Mouse (Mus musculus) limb, embryonic 13.5 days (tissue): ENCODE measurements around the gene Gtf2ird2. TPM values are rescaled to one million over a fixed set of nuclear protein-coding genes. Genes with fewer than 3 reads are reported as not detected.

Experiments
- ATAC-seq: fragments of 200-750 bp; cut with Nextera tagmentation; 2 replicates; pipeline ENCODE4 v1.8.0; 2017; ENCODE audit warnings: low read depth, moderate number of reproducible peaks, moderate TSS enrichment; ENCODE audit not compliant: low FRiP score
- H3K27ac ChIP-seq: fragments of 300-500 bp; sonication (generic); 2 replicates; pipeline ENCODE4 v1.5.1; 2015; ENCODE audit warnings: inconsistent platforms, mild to moderate bottlenecking, moderate library complexity
- H3K27me3 ChIP-seq: fragments of 300-500 bp; sonication (generic); 2 replicates; pipeline ENCODE4 v1.6.1; 2015; ENCODE audit warnings: mild to moderate bottlenecking, inconsistent platforms
- H3K36me3 ChIP-seq: fragments of 300-500 bp; sonication (generic); 2 replicates; pipeline ENCODE4 v1.6.1; 2015; ENCODE audit warnings: inconsistent platforms, mild to moderate bottlenecking, moderate library complexity
- H3K4me1 ChIP-seq: fragments of 300-500 bp; sonication (generic); 2 replicates; pipeline ENCODE4 v1.6.1; 2015; ENCODE audit warnings: inconsistent platforms
- H3K4me2 ChIP-seq: fragments of 300-500 bp; sonication (generic); replicated peaks from 2 replicates; pipeline ENCODE4 v1.6.1; 2015; ENCODE audit warnings: inconsistent platforms, mild to moderate bottlenecking, moderate library complexity
- H3K4me3 ChIP-seq: fragments of 300-500 bp; sonication (generic); 2 replicates; pipeline ENCODE4 v1.5.1; 2015; ENCODE audit warnings: moderate library complexity, mild to moderate bottlenecking, inconsistent platforms
- H3K9ac ChIP-seq: fragments of 300-500 bp; sonication (generic); 2 replicates; pipeline ENCODE4 v1.6.1; 2015; ENCODE audit warnings: mild to moderate bottlenecking, inconsistent platforms
- H3K9me3 ChIP-seq: fragments of 300-500 bp; sonication (generic); 2 replicates; pipeline ENCODE4 v1.6.1; 2016; ENCODE audit warnings: inconsistent platforms
- WGBS: fragments of 180-500 bp; shearing (Covaris S2); methylation state at CpG from one replicate; pipeline ENCODE4 v1.1.7; 2015; 5-methylcytosine and 5-hydroxymethylcytosine counted together
- polyA plus RNA-seq: library from polyadenylated mRNA; unstranded; fragments of >200 nt; fragmentation: Nextera tagmentation; extraction: Ambion mirVana; gene quantifications from 2 replicates; pipeline ENCODE4 v1.2.1, GENCODE M21; 2015

Gene Gtf2ird2
- polyA plus RNA-seq, 1 experiment from 2014 or later = 11.0 TPM

DNA sequence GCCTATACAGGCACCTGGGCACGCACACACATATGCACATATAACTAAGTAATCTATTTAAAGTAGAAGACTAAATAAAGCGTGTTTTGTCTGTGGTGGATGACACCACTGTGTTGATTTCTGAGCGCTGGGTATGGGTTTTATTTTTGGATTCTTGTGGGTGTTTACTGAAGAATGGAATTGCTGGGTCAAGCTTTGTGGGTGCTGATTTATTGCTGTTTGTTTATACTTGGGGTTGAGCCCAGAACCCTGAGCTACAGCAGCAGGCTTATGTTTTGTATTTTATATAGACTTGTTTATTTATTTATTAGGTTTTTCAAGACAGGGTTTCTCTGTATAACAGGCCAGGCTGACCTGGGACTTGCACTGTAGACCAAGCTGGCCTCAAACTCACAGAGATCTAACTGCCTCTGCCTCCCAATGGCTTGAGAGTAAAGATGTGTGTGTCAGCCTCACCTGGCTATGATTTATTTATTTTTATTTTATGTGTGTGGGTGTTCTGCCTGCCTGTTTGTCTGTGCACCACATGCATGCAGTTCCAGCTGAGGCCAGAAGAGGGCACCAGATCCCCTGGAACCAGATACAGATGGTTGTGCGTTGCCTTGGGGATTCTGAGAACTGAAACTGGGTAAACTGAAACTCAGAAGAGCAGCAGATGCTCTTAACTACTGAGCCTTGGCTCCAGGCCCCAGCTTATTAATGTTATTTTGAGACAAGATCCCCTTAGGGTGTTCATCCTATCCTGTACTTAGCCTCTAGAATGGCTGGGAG is 3.3 kb downstream of the Gtf2ird2 start:
- H3K9ac ChIP-seq = no peak overlapping the region
- H3K4me3 ChIP-seq = no peak overlapping the region
- H3K4me2 ChIP-seq = no peak overlapping the region
- WGBS = 70% methylated on average over 4 of the region's 4 CpGs
- 0 out of 2 replicates have a peak, but pooled peaks cover 3% of the 10 kb centered on the region for H3K9me3 ChIP-seq
- ATAC-seq = no peak
- H3K36me3 ChIP-seq = peaks cover 4% of the 10 kb centered on the region; the same call in 1 of the 2 replicates
- no peak overlapping the region for H3K27ac ChIP-seq
- H3K4me1 ChIP-seq = peaks cover 15% of the 10 kb centered on the region
- H3K27me3 ChIP-seq = no peaks in the 10 kb centered on the region

GRCm38 (mm10) chr5:134188571-134188970 is 4.8 kb downstream of the Gtf2ird2 start:
- no peak for ATAC-seq
- Histone ChIP-seq H3K4me3 (no peak overlapping the region), H3K36me3 (peaks cover 15% of the 10 kb centered on the region; the same call in 1 of the 2 replicates), H3K4me2 (no peak overlapping the region), H3K4me1 (peaks cover under 1% of the 10 kb centered on the region; the same call in 1 of the 2 replicates), H3K27ac (no peak overlapping the region), H3K9me3 (0 out of 2 replicates have a peak, but pooled peaks cover 3% of the 10 kb centered on the region), H3K9ac (no peak overlapping the region), H3K27me3 (no peaks in the 10 kb centered on the region)
- 66% methylated on average over 7 of the region's 7 CpGs for WGBS

GRCm38 (mm10) chr5:134193664-134194063 is 9.8 kb downstream of the Gtf2ird2 start:
- WGBS = 89% methylated on average over 8 of the region's 8 CpGs
- no peaks in the 10 kb centered on the region for H3K9me3 ChIP-seq
- no peak for ATAC-seq

GRCm38 (mm10) chr5:134206721-134207120 is 22.9 kb downstream of the Gtf2ird2 start:
- Histone ChIP-seq H3K36me3 (peaks cover 51% of the 10 kb centered on the region), H3K27ac (no peak overlapping the region), H3K27me3 (no peaks in the 10 kb centered on the region), H3K4me1 (no peaks in the 10 kb centered on the region), H3K4me2 (no peak overlapping the region), H3K4me3 (no peak overlapping the region), H3K9me3 (no peaks in the 10 kb centered on the region), H3K9ac (no peak overlapping the region)
- 76% methylated on average over 10 of the region's 10 CpGs for WGBS
- no peak for ATAC-seq

More at GRCm38 (mm10) chr5:134193664-134194063, 9.8 kb downstream of the Gtf2ird2 start:
- Histone ChIP-seq H3K4me1 (no peaks in the 10 kb centered on the region), H3K27ac (no peak overlapping the region), H3K9ac (no peak overlapping the region), H3K36me3 (peaks cover 46% of the 10 kb centered on the region), H3K27me3 (no peaks in the 10 kb centered on the region), H3K4me3 (no peak overlapping the region), H3K4me2 (no peak overlapping the region)

GRCm38 (mm10) chr5:134209931-134210554 is 26.2 kb downstream of the Gtf2ird2 start:
- no peak for ATAC-seq
- no peak overlapping the region for H3K4me3 ChIP-seq
- no peaks in the 10 kb centered on the region for H3K27me3 ChIP-seq
- 49% methylated on average over 11 of the region's 11 CpGs for WGBS
- H3K36me3 ChIP-seq = peaks cover 49% of the 10 kb centered on the region
- H3K9me3 ChIP-seq = no peaks in the 10 kb centered on the region
- peaks cover 5% of the 10 kb centered on the region for H3K4me1 ChIP-seq
- no peak overlapping the region for H3K9ac ChIP-seq
- no peak overlapping the region for H3K4me2 ChIP-seq
- H3K27ac ChIP-seq = no peak overlapping the region

DNA sequence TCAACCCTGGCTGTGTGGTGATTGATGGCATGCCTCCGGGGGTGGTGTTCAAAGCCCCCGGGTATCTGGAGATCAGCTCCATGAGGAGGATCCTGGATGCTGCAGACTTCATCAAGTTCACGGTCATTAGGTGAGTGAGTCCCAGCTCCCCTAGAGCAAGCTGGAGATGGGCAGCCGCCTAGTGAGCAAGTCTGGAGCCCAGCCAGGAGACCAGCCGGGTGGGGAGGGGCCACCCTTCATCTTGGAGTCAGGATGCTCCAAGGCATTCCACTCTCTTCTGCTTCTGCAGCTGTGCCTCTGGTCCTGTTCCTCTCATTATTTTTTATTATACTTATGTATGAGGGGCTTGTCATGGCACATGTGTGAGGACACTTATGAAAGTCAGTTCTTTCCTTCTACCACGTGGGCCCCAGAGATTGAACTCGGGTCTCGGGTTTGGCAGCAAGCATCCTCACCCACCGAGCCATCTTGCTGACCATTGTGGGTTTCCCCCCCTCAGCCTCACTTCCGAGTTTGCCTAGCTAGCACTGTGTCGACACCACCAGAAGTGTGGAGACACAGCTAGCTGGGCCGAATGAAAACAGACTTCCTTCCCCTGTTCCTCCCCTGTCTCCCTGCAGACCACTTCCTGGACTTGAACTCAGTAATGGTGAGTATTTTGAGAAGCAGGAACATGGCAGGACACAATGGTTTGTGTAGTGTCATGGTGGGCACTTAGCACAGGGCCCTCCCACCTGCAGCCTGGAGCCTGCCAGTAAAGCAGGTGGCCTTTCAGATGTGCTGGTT is 30.4 kb downstream of the Gtf2ird2 start:
- H3K4me1 ChIP-seq = peaks cover 5% of the 10 kb centered on the region
- 0 out of 2 replicates have a peak overlapping the region, but pooled peaks have one; percentile 17 for H3K27ac ChIP-seq
- no peak overlapping the region for H3K4me2 ChIP-seq
- H3K9ac ChIP-seq = no peak overlapping the region
- 61% methylated on average over 12 of the region's 12 CpGs for WGBS
- no peaks in the 10 kb centered on the region for H3K9me3 ChIP-seq
- ATAC-seq = no peak
- H3K4me3 ChIP-seq = no peak overlapping the region
- no peaks in the 10 kb centered on the region for H3K27me3 ChIP-seq
- peaks cover 61% of the 10 kb centered on the region for H3K36me3 ChIP-seq

DNA sequence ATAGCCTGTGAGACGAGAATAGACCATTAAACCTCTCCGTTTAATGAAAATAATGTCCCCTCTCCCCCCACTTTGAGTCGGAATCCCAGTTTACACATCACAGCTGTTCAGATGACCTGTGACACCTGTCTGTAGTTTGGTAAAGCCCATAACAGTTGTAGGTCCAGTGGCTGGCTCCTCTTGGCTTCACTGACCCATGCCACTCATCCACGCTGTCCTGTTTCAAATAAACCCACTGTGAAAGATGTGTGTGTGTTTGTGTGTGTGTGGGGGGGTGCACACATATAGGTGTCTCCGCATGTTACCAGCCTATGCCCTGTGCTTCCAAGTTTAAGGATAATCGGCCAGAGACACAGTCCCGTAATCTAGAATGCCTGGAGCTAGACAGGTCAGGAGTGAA is 34.1 kb downstream of the Gtf2ird2 start:
- no peak for ATAC-seq
- peaks cover 22% of the 10 kb centered on the region for H3K27me3 ChIP-seq
- no peak overlapping the region for H3K4me2 ChIP-seq
- H3K4me1 ChIP-seq = peaks cover 15% of the 10 kb centered on the region
- H3K36me3 ChIP-seq = peaks cover 34% of the 10 kb centered on the region
- H3K27ac ChIP-seq = no peak overlapping the region
- H3K4me3 ChIP-seq = no peak overlapping the region
- WGBS = 80% methylated on average over 7 of the region's 7 CpGs
- no peak overlapping the region for H3K9ac ChIP-seq
- H3K9me3 ChIP-seq = no peaks in the 10 kb centered on the region

DNA sequence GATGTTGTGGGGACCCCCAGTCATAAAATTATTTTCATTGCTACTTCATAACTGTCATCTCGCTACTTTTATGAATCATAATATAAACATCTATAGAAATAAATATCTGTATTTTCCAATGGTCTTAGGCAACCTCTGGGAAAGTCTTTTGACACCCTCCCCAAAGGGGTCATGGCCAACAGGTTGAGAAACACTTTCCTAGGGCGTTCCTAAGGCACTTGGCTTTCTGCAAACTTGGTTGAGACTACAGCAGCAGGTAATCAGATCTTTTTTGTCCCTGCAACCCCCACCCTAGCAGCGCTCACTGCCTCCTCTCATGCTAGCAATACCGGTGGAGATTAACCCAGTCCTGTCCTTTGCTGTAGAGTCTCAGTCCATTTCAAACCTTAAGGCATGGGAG is 37.5 kb downstream of the Gtf2ird2 start:
- Histone ChIP-seq H3K9me3 (no peaks in the 10 kb centered on the region), H3K27ac (no peak overlapping the region), H3K9ac (peak overlapping the region; percentile 69; the same call in 1 of the 2 replicates), H3K4me2 (peak overlapping the region; percentile 72), H3K36me3 (peaks cover 18% of the 10 kb centered on the region), H3K27me3 (peaks cover 28% of the 10 kb centered on the region), H3K4me3 (peak overlapping the region; percentile 40), H3K4me1 (peaks cover 13% of the 10 kb centered on the region)
- WGBS = 45% methylated on average over 4 of the region's 4 CpGs
- ATAC-seq = no peak

DNA sequence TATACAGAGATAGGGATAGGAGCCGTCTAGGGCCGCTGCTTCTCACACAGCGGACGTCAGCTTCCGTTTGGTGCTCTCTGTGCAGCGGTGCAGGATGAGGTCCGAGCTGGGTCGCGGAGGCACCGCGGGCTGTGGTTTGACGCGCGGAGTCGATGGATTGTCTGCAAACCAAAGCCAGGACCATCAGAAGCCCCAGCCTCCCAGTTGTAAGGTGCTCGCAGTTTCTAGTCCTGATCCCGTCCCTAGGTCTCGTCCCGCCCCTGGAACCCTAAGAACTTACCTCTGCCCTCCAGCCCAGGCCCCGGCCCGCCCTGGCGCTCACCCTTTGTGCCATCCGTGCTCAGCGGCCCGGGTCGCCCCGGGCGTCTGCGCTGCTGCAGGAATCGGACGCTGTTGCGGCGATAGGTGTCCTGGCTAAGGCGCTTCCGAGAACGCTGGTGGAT is 37.9 kb downstream of the Gtf2ird2 start:
- ATAC-seq = no peak
- WGBS = 2% methylated on average over 36 of the region's 36 CpGs
- peaks cover 28% of the 10 kb centered on the region for H3K27me3 ChIP-seq
- peaks cover 17% of the 10 kb centered on the region for H3K4me1 ChIP-seq
- H3K4me3 ChIP-seq = peak overlapping the region; percentile 40
- no peak overlapping the region for H3K27ac ChIP-seq
- peak overlapping the region; percentile 69 for H3K9ac ChIP-seq
- no peaks in the 10 kb centered on the region for H3K9me3 ChIP-seq
- H3K4me2 ChIP-seq = peak overlapping the region; percentile 72
- H3K36me3 ChIP-seq = peaks cover 14% of the 10 kb centered on the region

GRCm38 (mm10) chr5:134225110-134225901 is 41.5 kb downstream of the Gtf2ird2 start:
- Histone ChIP-seq H3K27ac (no peak overlapping the region), H3K27me3 (peaks cover 28% of the 10 kb centered on the region), H3K4me1 (peaks cover 25% of the 10 kb centered on the region), H3K4me2 (no peak overlapping the region), H3K4me3 (no peak overlapping the region), H3K36me3 (no peaks in the 10 kb centered on the region), H3K9ac (no peak overlapping the region), H3K9me3 (no peaks in the 10 kb centered on the region)
- no peak for ATAC-seq
- 77% methylated on average over 30 of the region's 30 CpGs for WGBS

GRCm38 (mm10) chr5:134226946-134227345 is 43.1 kb downstream of the Gtf2ird2 start:
- Histone ChIP-seq H3K27me3 (peaks cover 15% of the 10 kb centered on the region), H3K9me3 (no peaks in the 10 kb centered on the region), H3K36me3 (no peaks in the 10 kb centered on the region), H3K9ac (no peak overlapping the region), H3K27ac (no peak overlapping the region; the same call in 1 of the 2 replicates), H3K4me2 (no peak overlapping the region), H3K4me3 (no peak overlapping the region), H3K4me1 (peaks cover 17% of the 10 kb centered on the region)
- WGBS = 60% methylated on average over 12 of the region's 12 CpGs
- no peak for ATAC-seq
